Mouse (Mus musculus): ENCODE results near the gene Dnajc8.

DNA sequence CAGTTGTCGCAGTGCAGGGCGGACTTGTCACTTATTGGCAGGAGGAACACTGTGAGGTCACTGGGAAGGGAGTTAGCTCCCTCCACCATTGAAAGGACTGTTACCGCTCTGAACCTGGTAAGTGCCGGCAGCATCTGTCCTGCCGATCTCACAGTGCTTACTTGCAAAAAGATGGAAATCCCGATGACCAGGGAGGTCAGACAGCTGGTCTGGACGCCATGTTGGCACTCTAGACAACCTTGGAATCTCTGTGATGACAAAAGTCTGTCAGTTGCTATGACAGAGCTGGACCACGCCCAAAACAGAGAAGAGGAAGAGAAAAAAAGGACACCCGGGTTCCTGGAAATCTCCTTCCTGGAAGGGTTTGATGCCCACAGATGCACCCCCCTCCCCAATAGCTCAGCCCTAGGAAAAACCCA, 32.0 kb downstream of the Dnajc8 start:
- TF ChIP-seq CTCF (IDR thresholded peaks at IDR 0.05; ENCODE audit: borderline replicate concordance, insufficient read depth, low read length) (no peak), POLR2A (IDR thresholded peaks at IDR 0.05; ENCODE audit: low read depth, low read length) (no peak)
